Mouse (Mus musculus) lung, postnatal 0 days (tissue): ENCODE results near the gene Glis2.

Experiments
- CTCF ChIP-seq: IDR thresholded peaks from 2 replicates; pipeline ENCODE4 v1.5.1; 2016; ENCODE audit warnings: antibody characterized with exemption, mild to moderate bottlenecking
- EP300 ChIP-seq: IDR thresholded peaks from 2 replicates; pipeline ENCODE4 v1.6.1; 2016; ENCODE audit warnings: antibody characterized with exemption, mild to moderate bottlenecking, control low read depth

DNA sequence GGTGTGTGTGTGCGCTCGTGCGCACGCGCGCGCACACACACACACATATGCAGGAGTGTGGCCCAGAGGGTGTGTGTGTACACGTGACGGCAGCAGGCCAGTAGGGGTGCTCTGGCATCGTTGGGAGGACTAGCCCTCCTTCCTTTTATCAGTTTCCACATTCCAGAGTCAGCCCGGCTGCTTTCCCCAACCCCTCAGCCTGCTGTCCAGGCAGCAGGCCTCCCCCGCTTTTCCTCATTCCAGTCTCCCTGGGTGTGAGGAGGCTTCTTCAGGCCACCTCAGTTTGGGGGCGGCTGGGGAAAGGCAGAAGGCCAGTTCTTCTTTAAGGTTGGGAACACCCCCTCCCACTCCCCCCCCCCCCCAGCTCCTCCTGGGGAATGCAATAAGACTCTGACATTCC is 47.7 kb downstream of the Glis2 start:
- TF ChIP-seq CTCF (peak; percentile 39), EP300 (no peak)
